Mouse (Mus musculus) CH12.LX (cell line): ENCODE data around the gene Dhdh.

ENCODE experiments used
- BHLHE40 ChIP-seq: IDR thresholded peaks from 2 replicates; pipeline ENCODE4 v1.6.1; 2011; ENCODE audit warnings: mild to moderate bottlenecking, low read depth, low read length, improper control_type of control experiment
- CTCF ChIP-seq, 2 experiments: IDR thresholded peaks in 1 of 2; conservative IDR thresholded peaks in 1 of 2; 2 replicates each; pipeline ENCODE4 v1.5.1; 2011 to 2012; ENCODE audit warnings: low read depth in 2 of 2, low read length in 2 of 2, improper control_type of control experiment in 1 of 2, inconsistent platforms in 1 of 2, mild to moderate bottlenecking in 1 of 2, moderate library complexity in 1 of 2
- GABPA ChIP-seq: IDR thresholded peaks from 2 replicates; pipeline ENCODE4 v1.6.1; 2012; ENCODE audit warnings: low read depth, low read length, improper control_type of control experiment, inconsistent platforms; ENCODE audit not compliant: insufficient replicate concordance
- KAT2A ChIP-seq: IDR thresholded peaks from 2 replicates; pipeline ENCODE4 v1.6.1; 2012; ENCODE audit warnings: low read length, improper control_type of control experiment, inconsistent platforms; ENCODE audit not compliant: insufficient replicate concordance
- MAFK ChIP-seq: IDR thresholded peaks from 2 replicates; pipeline ENCODE4 v1.6.1; 2011; ENCODE audit warnings: low read length, improper control_type of control experiment; ENCODE audit not compliant: insufficient replicate concordance
- MAX ChIP-seq: IDR thresholded peaks from 2 replicates; pipeline ENCODE4 v1.6.1; 2011; ENCODE audit warnings: low read length, improper control_type of control experiment
- POLR2A ChIP-seq: IDR thresholded peaks from 2 replicates; pipeline ENCODE4 v1.6.1; 2011; ENCODE audit warnings: low read depth, mild to moderate bottlenecking, improper control_type of control experiment, low read length
- RCOR1 ChIP-seq: conservative IDR thresholded peaks from 2 replicates; pipeline ENCODE4 v1.6.1; 2012; ENCODE audit warnings: low read depth, mild to moderate bottlenecking, inconsistent platforms, low read length, improper control_type of control experiment
- USF1 ChIP-seq: IDR thresholded peaks from 2 replicates; pipeline ENCODE4 v1.6.1; 2014; ENCODE audit warnings: low read depth, mild to moderate bottlenecking, inconsistent platforms, low read length, improper control_type of control experiment
- ZC3H11A ChIP-seq: IDR thresholded peaks from 2 replicates; pipeline ENCODE4 v1.6.1; 2012; ENCODE audit warnings: low read depth, mild to moderate bottlenecking, inconsistent platforms, low read length, improper control_type of control experiment

GRCm38 (mm10) chr7:45521728-45522184 lies 33.2 kb upstream of the Dhdh start:
- peak in 1 of 2 experiments; percentile 29; a peak in 1 of 4 replicates for TF ChIP-seq CTCF (conservative IDR thresholded peaks at IDR 0.05 in 1 of 2, IDR thresholded peaks at IDR 0.05 in 1 of 2; ENCODE audit: low read depth in 2 of 2, low read length in 2 of 2)
- TF ChIP-seq MAFK, result no peak
- no peak for TF ChIP-seq RCOR1
- TF ChIP-seq GABPA, result peak; percentile 6; the same call in 1 of the 2 replicates
- TF ChIP-seq BHLHE40, result peak; percentile 73
- TF ChIP-seq POLR2A, result peak; percentile 38; the same call in 1 of the 2 replicates
- no peak for TF ChIP-seq ZC3H11A
- TF ChIP-seq USF1, result no peak
- peak; percentile 82; the same call in 1 of the 2 replicates for TF ChIP-seq KAT2A
- no peak for TF ChIP-seq MAX
